Mouse (Mus musculus) layer of hippocampus, adult 9-10 months (tissue): ENCODE measurements around the gene Lrp8.

Experiments
- DNase-seq: peaks from one replicate; pipeline ENCODE4 v3.0.0; 2022; ENCODE audit warnings: low spot score

Lrp8 gene

GRCm38 (mm10) chr4:107848546-107848945 lies 46.5 kb downstream of the Lrp8 start:
- DNase-seq: no peak

- DNase-seq: no peak
Observed at GRCm38 (mm10) chr4:107849621-107850020, 47.6 kb downstream of the Lrp8 start.

- DNase-seq: no peak
Observed at GRCm38 (mm10) chr4:107850091-107850490, 48.0 kb downstream of the Lrp8 start.

- DNase-seq: no peak
Observed at GRCm38 (mm10) chr4:107853333-107853732, 51.3 kb downstream of the Lrp8 start.

GRCm38 (mm10) chr4:107853836-107854235 lies 51.8 kb downstream of the Lrp8 start:
- no peak for DNase-seq

GRCm38 (mm10) chr4:107856958-107857686 lies 55.1 kb downstream of the Lrp8 start:
- no peak for DNase-seq

- DNase-seq: no peak
Observed at GRCm38 (mm10) chr4:107858995-107859394, 56.9 kb downstream of the Lrp8 start.

GRCm38 (mm10) chr4:107864866-107865265 lies 62.8 kb downstream of the Lrp8 start:
- no peak for DNase-seq

GRCm38 (mm10) chr4:107879254-107880050 lies 77.4 kb downstream of the Lrp8 start, which contains the start of gene Magoh:
Magoh (plus strand) TSS chr4:107879755.
- DNase-seq: peak; percentile 92

GRCm38 (mm10) chr4:107881631-107882030 lies 79.6 kb downstream of the Lrp8 start:
- DNase-seq: no peak

- DNase-seq: no peak
Observed at GRCm38 (mm10) chr4:107886371-107886770, 84.3 kb downstream of the Lrp8 start.

- no peak for DNase-seq
Observed at GRCm38 (mm10) chr4:107889385-107889730, 87.3 kb downstream of the Lrp8 start.

- DNase-seq: peak; percentile 81
Observed at GRCm38 (mm10) chr4:107889731-107890432, 87.8 kb downstream of the Lrp8 start, which contains the start of gene 0610037L13Rik. 0610037L13Rik (plus strand) TSS chr4:107889813.

GRCm38 (mm10) chr4:107892663-107893062 lies 90.6 kb downstream of the Lrp8 start:
- DNase-seq: no peak

- no peak for DNase-seq
Observed at GRCm38 (mm10) chr4:107899211-107899927, 97.3 kb downstream of the Lrp8 start.

GRCm38 (mm10) chr4:107900206-107900605 lies 98.1 kb downstream of the Lrp8 start:
- DNase-seq: no peak

- DNase-seq: no peak
Observed at GRCm38 (mm10) chr4:107904252-107904651, 102.2 kb downstream of the Lrp8 start.

GRCm38 (mm10) chr4:107906561-107906960 lies 104.5 kb downstream of the Lrp8 start:
- no peak for DNase-seq

GRCm38 (mm10) chr4:107910020-107910419 lies 108.0 kb downstream of the Lrp8 start:
- DNase-seq: no peak

- no peak for DNase-seq
Observed at GRCm38 (mm10) chr4:107920336-107920735, 118.3 kb downstream of the Lrp8 start.

- DNase-seq: no peak
Observed at GRCm38 (mm10) chr4:107921152-107921695, 119.2 kb downstream of the Lrp8 start.

- no peak for DNase-seq
Observed at GRCm38 (mm10) chr4:107921952-107922351, 119.9 kb downstream of the Lrp8 start.
